Mouse (Mus musculus) megakaryocyte, embryonic 14.5 days (primary cell): Measurements from ENCODE around the gene Usp19. TPM values are rescaled to one million over a fixed set of nuclear protein-coding genes. Genes with fewer than 3 reads are reported as not detected.

Source experiments
- H3K27me3 ChIP-seq: replicated peaks from 2 replicates; pipeline ENCODE3; 2012; ENCODE audit warnings: inconsistent platforms
- H3K36me3 ChIP-seq: replicated peaks from 2 replicates; pipeline ENCODE3; 2012; ENCODE audit warnings: low read length, inconsistent platforms, mixed read lengths
- H3K4me1 ChIP-seq: 2 replicates; pipeline ENCODE4 v1.6.1; 2012; ENCODE audit warnings: inconsistent platforms
- H3K4me3 ChIP-seq: replicated peaks from 2 replicates; pipeline ENCODE3; 2012; ENCODE audit warnings: moderate library complexity, mild to moderate bottlenecking, inconsistent platforms
- H3K9me3 ChIP-seq: 2 replicates; pipeline ENCODE4 v1.6.1; 2012; ENCODE audit warnings: inconsistent platforms
- FLI1 ChIP-seq: IDR thresholded peaks from 2 replicates; pipeline ENCODE4 v1.6.1; 2012; ENCODE audit warnings: low read length, inconsistent platforms, mixed read lengths
- GATA1 ChIP-seq: IDR thresholded peaks from 3 replicates; pipeline ENCODE4 v1.6.1; 2012; ENCODE audit warnings: mixed read lengths, low read length, inconsistent platforms, borderline replicate concordance
- polyA plus RNA-seq: library from polyadenylated mRNA; stranded (reverse); fragments of >175 nt; gene quantifications from 2 replicates; pipeline ENCODE4 v1.2.3, GENCODE M21; 2012; ENCODE audit warnings: low replicate concordance; ENCODE audit not compliant: insufficient read depth

Gene Usp19
- polyA plus RNA-seq, 1 experiment: 61.5 TPM

DNA sequence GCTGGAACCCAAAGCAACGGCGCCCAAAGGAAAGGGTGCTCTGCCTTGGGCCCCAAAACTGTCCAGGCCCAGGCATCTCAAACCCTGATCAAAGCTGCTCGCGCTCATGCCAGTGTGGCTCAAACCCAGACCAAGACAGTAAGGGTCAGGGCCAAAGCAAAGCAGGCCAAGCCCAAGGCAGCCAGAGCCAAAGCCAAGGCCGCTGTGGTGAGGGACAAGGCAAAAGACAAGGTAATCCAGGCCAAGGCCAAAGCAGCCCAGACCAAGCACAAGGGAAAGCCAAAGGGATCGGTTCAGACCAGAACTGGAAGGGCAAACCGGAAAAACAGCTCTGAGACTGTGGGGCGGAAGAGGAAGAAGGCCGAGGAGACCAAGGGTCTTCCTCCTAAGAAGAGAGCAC, 26.7 kb upstream of the Usp19 start:
- TF ChIP-seq FLI1 (no peak), GATA1 (no peak)
- H3K4me3 ChIP-seq: no peak overlapping the region
- peaks cover 52% of the 10 kb centered on the region for H3K36me3 ChIP-seq
- H3K27me3 ChIP-seq: peaks cover 1% of the 10 kb centered on the region
- H3K9me3 ChIP-seq: peaks cover 7% of the 10 kb centered on the region; the same call in 1 of the 2 replicates
- H3K4me1 ChIP-seq: peaks cover 36% of the 10 kb centered on the region

DNA sequence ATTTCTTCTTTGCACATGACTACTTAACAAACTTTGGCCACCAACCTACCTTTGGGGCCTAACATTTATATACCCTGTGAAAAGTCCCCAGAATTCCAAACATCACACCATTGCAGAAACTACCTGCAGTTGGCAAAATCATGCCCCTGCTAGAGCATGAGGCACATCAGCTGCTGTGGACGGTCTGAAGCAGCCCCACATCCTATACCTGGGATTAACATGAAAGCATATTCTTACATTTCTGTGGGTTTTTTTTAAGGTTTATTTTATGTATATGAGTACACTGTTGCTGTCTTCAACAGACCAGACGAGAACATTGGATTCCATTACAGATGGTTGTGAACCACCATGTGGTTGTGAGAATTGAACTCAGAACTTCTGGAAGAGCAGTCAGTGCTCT, 24.2 kb upstream of the Usp19 start:
- no peak overlapping the region for H3K4me3 ChIP-seq
- no peak for TF ChIP-seq GATA1
- no peak for TF ChIP-seq FLI1
- peaks cover 8% of the 10 kb centered on the region for H3K27me3 ChIP-seq
- no peaks in the 10 kb centered on the region for H3K9me3 ChIP-seq
- peaks cover 49% of the 10 kb centered on the region for H3K36me3 ChIP-seq
- peaks cover 28% of the 10 kb centered on the region for H3K4me1 ChIP-seq

DNA sequence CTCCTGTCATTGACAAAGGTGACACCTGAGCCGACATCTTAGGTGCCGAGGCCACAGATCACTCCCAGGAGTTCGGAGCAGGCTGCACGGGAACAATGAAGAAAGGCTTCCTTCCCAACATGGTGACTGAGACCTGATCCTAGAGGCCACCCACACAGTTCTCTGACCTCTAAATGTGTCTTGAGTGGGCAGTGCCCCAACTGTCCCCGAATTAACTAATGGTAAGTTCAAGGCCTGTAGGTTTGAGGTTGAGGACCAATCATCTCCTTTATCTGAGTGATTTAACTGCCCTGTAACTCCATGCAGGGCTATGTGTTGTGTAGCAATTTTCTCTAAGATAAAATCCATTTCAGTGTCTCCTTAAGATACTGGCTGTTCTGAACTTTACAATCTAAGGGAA, 21.0 kb upstream of the Usp19 start:
- Histone ChIP-seq H3K9me3 (no peaks in the 10 kb centered on the region), H3K4me1 (peaks cover 3% of the 10 kb centered on the region), H3K36me3 (peaks cover 23% of the 10 kb centered on the region), H3K27me3 (peaks cover 12% of the 10 kb centered on the region), H3K4me3 (no peak overlapping the region)
- TF ChIP-seq FLI1 (no peak), GATA1 (no peak)

DNA sequence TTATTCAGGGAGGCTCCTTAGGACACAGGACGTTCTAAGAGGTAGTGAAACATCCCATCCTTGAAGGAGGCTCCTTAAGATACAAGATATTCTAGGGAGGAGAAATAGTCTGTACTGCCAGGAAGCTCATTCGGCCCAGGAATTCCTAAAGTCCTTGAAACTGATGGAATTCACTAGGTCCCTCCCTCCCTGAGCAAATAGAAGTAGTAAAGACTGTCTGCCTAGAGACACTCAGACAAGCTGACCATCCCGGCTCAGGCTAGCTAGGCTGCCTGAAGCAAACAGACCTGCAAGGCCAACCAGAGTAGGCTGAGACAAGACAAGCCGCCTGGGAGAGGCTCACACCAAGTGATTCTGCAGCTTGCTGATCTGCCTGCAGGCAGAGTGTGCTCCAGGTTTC, 20.6 kb upstream of the Usp19 start:
- H3K36me3 ChIP-seq: peaks cover 19% of the 10 kb centered on the region
- TF ChIP-seq FLI1 (no peak), GATA1 (no peak)
- H3K9me3 ChIP-seq: no peaks in the 10 kb centered on the region
- peaks cover 6% of the 10 kb centered on the region for H3K4me1 ChIP-seq
- H3K4me3 ChIP-seq: no peak overlapping the region
- peaks cover 12% of the 10 kb centered on the region for H3K27me3 ChIP-seq

DNA sequence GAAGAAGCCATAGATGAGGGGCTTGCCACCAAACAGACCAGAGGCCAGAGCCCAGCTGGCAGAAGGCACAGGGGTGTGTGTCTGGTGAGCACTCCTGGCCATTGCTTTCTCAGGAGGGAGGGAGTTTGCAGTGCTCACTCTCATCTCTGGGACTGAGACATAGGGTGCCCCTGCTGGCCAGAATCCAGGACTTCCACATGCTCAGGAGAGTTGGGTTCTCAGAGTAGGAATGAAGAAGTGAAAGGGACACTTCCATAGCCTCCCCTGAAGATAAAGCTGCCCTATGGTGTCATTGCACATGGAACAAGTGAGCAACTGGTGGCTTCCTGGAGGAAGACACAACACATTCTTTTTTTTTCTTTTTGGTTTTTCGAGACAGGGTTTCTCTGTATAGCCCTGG, 15.9 kb upstream of the Usp19 start:
- Histone ChIP-seq H3K4me3 (no peak overlapping the region), H3K27me3 (peaks cover 31% of the 10 kb centered on the region), H3K9me3 (no peaks in the 10 kb centered on the region), H3K4me1 (peaks cover 20% of the 10 kb centered on the region), H3K36me3 (no peaks in the 10 kb centered on the region)
- TF ChIP-seq GATA1: no peak
- TF ChIP-seq FLI1: no peak

DNA sequence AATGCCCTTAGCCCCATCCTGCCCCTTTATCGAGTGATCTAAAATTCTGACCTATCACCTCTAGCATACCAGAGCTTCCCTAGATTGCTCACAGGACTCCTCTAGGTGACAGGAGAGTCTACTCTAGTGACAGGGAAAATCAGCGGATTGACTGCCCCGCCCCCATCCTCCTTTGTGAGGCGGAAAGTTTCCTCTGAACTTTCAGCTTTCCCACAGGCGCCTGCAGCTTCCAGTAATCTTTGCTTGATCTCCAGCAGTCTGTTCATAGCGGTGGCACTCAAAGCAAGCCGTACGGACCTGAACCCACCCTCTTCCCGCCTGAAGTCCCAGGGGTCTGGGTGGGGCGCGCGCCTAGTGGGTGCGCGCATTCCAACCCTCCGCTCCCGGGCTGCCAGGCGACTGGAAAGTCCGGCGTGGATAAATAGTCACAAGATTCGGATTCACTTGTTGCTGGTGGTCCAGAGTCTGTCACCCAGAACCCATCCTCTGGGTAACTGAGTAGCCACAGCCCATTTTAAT, 11.7 kb upstream of the Usp19 start:
- no peaks in the 10 kb centered on the region for H3K9me3 ChIP-seq
- peaks cover 28% of the 10 kb centered on the region for H3K4me1 ChIP-seq
- peak overlapping the region; percentile 75 for H3K4me3 ChIP-seq
- no peak for TF ChIP-seq GATA1
- TF ChIP-seq FLI1: no peak
- peaks cover 61% of the 10 kb centered on the region for H3K27me3 ChIP-seq
- H3K36me3 ChIP-seq: no peaks in the 10 kb centered on the region

DNA sequence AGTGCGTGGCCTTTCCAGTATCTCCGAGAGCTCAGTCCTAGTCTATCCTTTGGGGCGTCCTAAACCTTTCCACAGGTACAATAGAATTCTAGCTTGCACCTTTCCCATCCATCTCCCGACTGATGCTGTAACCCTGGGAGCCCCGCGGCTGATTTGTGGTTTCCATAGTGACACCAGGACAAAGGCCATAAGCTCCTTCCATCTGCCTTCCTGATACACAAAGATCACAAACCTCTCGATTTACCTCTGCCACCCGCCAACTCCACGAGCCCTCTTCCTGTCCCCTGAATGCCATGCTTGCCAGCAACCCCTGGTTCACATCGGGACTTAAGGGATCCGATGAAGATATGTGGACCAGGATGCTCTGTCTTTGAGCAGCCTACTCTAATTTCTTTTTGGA, 11.2 kb upstream of the Usp19 start:
- Histone ChIP-seq H3K36me3 (no peaks in the 10 kb centered on the region), H3K4me3 (peak overlapping the region; percentile 75)

DNA sequence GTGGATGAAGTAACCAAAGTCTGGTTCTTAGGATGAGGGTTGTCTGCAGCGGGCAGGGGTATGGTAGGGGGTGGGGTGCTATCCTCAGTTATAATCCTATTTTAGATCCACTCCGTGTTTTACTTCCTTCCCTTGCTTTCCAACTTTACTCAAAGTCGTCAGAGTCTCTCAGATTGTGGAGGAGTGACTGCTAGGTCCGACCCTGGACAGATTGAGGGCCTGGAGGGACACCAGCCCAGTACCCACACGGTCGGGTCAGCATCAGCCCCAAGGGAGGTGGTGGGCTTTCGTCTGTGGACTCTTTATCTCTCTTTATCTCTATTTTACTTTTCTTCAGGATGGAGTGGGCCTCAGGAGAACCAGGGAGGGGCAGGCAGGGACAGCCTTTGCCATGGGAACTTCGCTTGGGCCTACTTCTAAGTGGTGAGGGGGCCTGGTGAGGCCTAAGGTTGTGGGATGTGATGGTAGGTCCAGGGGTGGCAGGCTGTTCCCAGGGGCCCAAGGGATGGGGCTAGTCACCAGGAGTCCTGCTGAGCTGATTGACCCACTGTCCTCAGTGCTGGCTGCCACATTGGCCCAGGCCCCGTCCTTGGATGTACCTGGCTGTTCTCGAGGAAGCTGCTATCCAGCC, 10.6 kb upstream of the Usp19 start, which contains the start of gene Lamb2:
Gene Lamb2 (plus strand): TSS at position 16 of the 631 bp plus-strand sequence.
- Histone ChIP-seq H3K27me3 (peaks cover 65% of the 10 kb centered on the region), H3K36me3 (no peaks in the 10 kb centered on the region), H3K9me3 (no peaks in the 10 kb centered on the region), H3K4me1 (peaks cover 30% of the 10 kb centered on the region), H3K4me3 (peak within 1 kb of the TSS; percentile 75)
- no peak for TF ChIP-seq GATA1
- no peak for TF ChIP-seq FLI1

More for the DNA sequence above, 11.2 kb upstream of the Usp19 start:
- H3K4me1 ChIP-seq: peaks cover 32% of the 10 kb centered on the region
- no peak for TF ChIP-seq GATA1
- no peak for TF ChIP-seq FLI1
- H3K27me3 ChIP-seq: peaks cover 65% of the 10 kb centered on the region
- H3K9me3 ChIP-seq: no peaks in the 10 kb centered on the region

DNA sequence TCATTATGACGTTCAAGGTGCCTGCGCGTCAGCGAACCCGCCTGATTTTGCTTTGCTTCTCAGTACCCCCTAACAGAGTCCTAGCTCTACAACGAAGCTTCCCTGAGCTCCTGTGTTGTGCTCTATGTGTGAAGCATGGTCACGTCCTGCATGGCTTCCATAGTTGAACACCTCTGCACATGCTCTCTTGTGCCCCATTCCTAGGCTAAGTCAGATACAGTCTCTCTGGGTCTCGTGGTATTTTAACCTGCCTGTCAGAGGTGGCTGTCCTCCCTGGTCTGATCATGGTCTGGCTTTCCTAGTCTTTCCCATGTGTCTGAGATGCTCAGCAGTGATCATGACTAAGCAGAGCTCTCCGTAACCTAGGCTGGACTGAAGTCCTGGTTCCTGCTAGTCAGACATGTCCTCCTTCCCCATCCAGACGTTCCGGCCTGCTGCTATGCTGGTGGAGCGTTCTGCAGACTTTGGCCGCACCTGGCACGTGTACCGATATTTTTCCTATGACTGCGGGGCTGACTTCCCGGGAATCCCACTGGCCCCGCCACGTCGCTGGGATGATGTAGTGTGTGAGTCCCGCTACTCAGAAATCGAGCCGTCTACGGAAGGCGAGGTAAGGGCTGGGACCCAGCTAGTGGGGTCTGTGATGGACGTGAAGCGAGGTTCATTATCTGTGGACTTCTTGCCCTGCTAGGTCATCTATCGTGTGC, 9.4 kb upstream of the Usp19 start:
- H3K36me3 ChIP-seq: no peaks in the 10 kb centered on the region
- peaks cover 76% of the 10 kb centered on the region for H3K27me3 ChIP-seq
- no peaks in the 10 kb centered on the region for H3K9me3 ChIP-seq
- H3K4me1 ChIP-seq: peaks cover 30% of the 10 kb centered on the region
- TF ChIP-seq FLI1 (no peak), GATA1 (no peak)
- no peak overlapping the region for H3K4me3 ChIP-seq

DNA sequence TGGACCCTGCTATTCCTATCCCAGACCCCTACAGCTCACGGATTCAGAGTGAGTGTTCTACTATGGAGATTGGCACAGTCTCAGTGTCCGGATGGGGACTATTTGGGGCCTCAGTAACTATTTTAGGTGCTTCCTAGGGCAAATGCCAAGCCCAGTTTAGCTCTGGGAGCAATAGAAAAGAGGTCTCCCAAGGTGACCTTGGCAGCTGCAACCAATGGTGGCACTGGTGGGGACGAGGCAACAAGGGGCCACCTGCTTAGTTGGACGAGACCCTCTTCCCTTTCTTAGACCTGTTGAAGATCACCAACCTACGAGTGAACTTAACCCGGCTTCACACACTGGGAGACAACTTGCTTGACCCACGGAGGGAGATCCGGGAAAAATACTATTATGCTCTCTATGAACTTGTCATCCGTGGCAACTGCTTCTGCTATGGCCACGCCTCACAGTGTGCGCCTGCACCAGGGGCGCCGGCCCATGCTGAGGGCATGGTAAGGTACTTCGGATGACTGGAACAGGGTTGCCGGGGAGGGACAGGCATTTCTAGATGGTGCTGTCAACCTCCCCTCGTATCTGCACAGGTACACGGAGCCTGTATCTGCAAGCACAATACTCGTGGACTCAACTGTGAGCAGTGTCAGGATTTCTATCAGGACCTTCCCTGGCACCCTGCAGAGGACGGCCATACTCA, 8.7 kb upstream of the Usp19 start:
- Histone ChIP-seq H3K36me3 (no peaks in the 10 kb centered on the region), H3K4me3 (no peak overlapping the region), H3K9me3 (no peaks in the 10 kb centered on the region), H3K27me3 (peaks cover 79% of the 10 kb centered on the region), H3K4me1 (peaks cover 30% of the 10 kb centered on the region)
- no peak for TF ChIP-seq FLI1
- TF ChIP-seq GATA1: no peak
